Mouse (Mus musculus) heart, embryonic 10.5 days (tissue): ENCODE data around the gene Il1rl2. TPM values are rescaled to one million over a fixed set of nuclear protein-coding genes. Genes with fewer than 3 reads are reported as not detected.

Experiments
- DNase-seq: peaks from one replicate; pipeline ENCODE4 v3.0.0-alpha.2; 2017; ENCODE audit warnings: low spot score
- H3K27ac ChIP-seq: fragments of 300-500 bp; sonication (generic); 2 replicates; pipeline ENCODE4 v1.5.1; 2016; ENCODE audit warnings: mild to moderate bottlenecking
- H3K27me3 ChIP-seq: fragments of 300-500 bp; sonication (generic); 2 replicates; pipeline ENCODE4 v1.6.1; 2016; ENCODE audit warnings: mild to moderate bottlenecking; ENCODE audit not compliant: poor library complexity, insufficient read depth, severe bottlenecking
- H3K36me3 ChIP-seq: fragments of 300-500 bp; sonication (generic); 2 replicates; pipeline ENCODE4 v1.6.1; 2016; ENCODE audit warnings: mild to moderate bottlenecking, moderate library complexity
- H3K4me1 ChIP-seq: fragments of 300-500 bp; sonication (generic); 2 replicates; pipeline ENCODE4 v1.6.1; 2016; ENCODE audit warnings: mild to moderate bottlenecking
- H3K4me3 ChIP-seq: fragments of 300-500 bp; sonication (generic); 2 replicates; pipeline ENCODE4 v1.5.1; 2016; ENCODE audit warnings: mild to moderate bottlenecking, moderate library complexity
- H3K9me3 ChIP-seq: fragments of 300-500 bp; sonication (generic); 2 replicates; pipeline ENCODE4 v1.6.1; 2016; ENCODE audit warnings: mild to moderate bottlenecking, moderate library complexity
- WGBS: fragments of 180-500 bp; shearing (Covaris S2); methylation state at CpG from one replicate; pipeline ENCODE4 v1.1.7; 2016; 5-methylcytosine and 5-hydroxymethylcytosine counted together
- polyA plus RNA-seq: library from polyadenylated mRNA; unstranded; fragments of >200 nt; fragmentation: Nextera tagmentation; extraction: Ambion mirVana; gene quantifications from 2 replicates; pipeline ENCODE4 v1.2.1, GENCODE M21; 2016

Gene Il1rl2
- polyA plus RNA-seq = 1.8 and 2.3 TPM in 2 replicates

DNA sequence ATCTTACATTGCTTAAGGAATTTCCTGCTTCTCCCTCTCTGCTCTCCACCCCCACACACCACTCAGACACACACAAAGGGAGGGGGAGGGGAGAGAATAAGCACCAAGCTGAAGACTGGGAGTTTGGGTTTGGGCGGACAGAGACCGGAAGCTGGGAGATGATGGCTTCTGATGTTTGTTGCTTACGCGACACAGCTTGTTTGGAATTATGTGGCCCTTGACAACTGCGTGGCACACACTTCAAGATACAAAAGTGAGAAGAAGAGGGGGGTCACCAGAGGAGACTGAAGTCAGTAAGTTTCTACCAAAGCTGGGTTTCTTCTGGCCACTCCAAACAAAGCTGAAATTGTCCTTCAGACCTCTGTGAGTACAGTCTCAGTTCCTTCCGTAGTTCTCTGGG, at the start of gene Il1rl2:
Gene Il1rl2, plus strand, starts transcription at position 154 of the 400 bp plus-strand sequence.
- no peak for DNase-seq
- Histone ChIP-seq H3K27ac (peak within 1 kb of the TSS; percentile 36; the same call in 1 of the 2 replicates), H3K4me1 (peaks cover 17% of the 10 kb centered on the region), H3K4me3 (peak within 1 kb of the TSS; percentile 55), H3K9me3 (no peaks in the 10 kb centered on the region), H3K36me3 (no peaks in the 10 kb centered on the region), H3K27me3 (peaks cover 37% of the 10 kb centered on the region)
- WGBS = 33% methylated on average over 6 of the region's 6 CpGs

DNA sequence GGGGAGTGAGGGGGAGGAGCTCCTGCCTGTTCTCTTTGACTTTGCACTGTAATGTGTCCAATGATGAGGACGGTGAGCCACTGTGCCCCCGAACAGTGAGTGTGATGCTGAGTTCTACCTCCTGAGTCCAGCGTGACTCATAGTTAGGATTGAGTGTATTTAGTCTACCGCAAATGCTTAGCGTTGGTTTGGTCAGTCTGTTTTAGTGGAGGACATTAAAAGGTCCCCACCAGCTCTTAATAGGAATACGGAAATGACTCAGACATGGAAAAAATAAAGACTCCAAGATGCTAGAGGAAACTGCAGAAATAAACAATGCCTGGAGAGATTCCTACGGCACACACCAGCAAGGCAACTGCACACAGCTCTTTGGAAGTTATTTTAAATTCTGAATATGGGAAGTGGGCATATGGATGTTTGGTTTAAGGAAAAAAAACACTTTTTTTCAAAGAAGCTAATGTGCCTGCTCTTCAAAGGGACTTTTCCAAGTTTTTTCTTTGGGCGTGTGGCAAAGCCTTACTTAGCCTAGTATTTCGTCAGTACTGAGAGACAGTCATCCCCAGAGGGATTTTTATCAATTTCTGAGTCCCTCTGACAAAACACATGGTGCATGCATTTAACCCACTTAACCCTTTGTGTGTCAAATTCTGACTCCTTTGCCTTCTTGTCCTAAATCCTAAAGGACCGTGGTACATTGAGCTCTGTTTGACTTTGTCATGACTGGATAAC, 49.0 kb upstream of the Il1rl2 start:
- Histone ChIP-seq H3K36me3 (no peaks in the 10 kb centered on the region), H3K9me3 (no peaks in the 10 kb centered on the region), H3K4me1 (0 out of 2 replicates have a peak, but pooled peaks cover 3% of the 10 kb centered on the region), H3K27ac (no peak overlapping the region), H3K4me3 (no peak overlapping the region), H3K27me3 (no peaks in the 10 kb centered on the region)
- 68% methylated on average over 10 of the region's 10 CpGs for WGBS
- no peak for DNase-seq

DNA sequence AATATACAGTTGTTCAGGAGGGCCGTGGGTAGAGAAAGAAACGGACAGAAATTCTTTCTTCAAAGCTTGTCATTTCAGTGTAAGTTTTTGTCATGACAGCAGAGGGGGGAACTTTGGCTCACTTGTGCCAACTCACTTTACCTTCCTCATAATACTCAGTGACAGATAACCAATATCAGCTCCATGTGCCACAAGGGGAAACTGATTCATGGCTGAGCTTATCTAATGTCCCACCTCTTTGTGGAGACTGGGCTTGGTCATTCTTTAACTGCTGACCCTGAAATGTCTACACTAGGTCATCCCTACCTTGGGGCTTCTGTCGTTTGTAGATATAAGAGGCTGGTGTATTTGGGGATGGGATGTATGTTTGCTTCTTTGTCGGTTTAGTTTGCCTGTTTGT, 46.5 kb upstream of the Il1rl2 start:
- no peak for DNase-seq
- 0 out of 2 replicates have a peak, but pooled peaks cover 3% of the 10 kb centered on the region for H3K4me1 ChIP-seq
- H3K4me3 ChIP-seq = no peak overlapping the region
- 84% methylated on average over 4 of the region's 4 CpGs for WGBS
- H3K9me3 ChIP-seq = no peaks in the 10 kb centered on the region
- no peaks in the 10 kb centered on the region for H3K27me3 ChIP-seq
- peaks cover 3% of the 10 kb centered on the region; the same call in 1 of the 2 replicates for H3K36me3 ChIP-seq
- no peak overlapping the region for H3K27ac ChIP-seq

DNA sequence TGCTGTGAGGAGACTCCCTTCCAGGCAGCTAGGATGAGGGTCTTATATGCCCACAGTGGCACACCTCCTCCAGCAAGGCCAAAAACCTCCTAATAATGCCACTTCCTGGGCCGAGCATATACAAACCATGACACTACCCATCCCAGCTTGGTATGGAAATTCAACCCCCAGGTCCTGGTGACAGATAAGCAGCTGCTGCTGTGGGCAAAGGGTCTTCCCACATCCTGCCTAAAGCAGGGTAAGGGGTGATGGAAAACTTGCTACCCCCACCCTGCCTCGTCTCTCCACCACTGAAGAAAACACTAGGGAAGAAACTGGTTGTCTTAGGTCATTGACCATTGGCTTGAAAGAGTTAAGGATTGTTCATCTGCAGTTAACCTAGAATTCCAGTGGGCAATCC, 45.7 kb upstream of the Il1rl2 start:
- H3K4me1 ChIP-seq = 0 out of 2 replicates have a peak, but pooled peaks cover 4% of the 10 kb centered on the region
- H3K4me3 ChIP-seq = no peak overlapping the region
- H3K9me3 ChIP-seq = no peaks in the 10 kb centered on the region
- no peaks in the 10 kb centered on the region for H3K27me3 ChIP-seq
- peaks cover 3% of the 10 kb centered on the region; the same call in 1 of the 2 replicates for H3K36me3 ChIP-seq
- no peak for DNase-seq
- H3K27ac ChIP-seq = no peak overlapping the region
- WGBS = 60% methylated on average over 2 of the region's 2 CpGs

DNA sequence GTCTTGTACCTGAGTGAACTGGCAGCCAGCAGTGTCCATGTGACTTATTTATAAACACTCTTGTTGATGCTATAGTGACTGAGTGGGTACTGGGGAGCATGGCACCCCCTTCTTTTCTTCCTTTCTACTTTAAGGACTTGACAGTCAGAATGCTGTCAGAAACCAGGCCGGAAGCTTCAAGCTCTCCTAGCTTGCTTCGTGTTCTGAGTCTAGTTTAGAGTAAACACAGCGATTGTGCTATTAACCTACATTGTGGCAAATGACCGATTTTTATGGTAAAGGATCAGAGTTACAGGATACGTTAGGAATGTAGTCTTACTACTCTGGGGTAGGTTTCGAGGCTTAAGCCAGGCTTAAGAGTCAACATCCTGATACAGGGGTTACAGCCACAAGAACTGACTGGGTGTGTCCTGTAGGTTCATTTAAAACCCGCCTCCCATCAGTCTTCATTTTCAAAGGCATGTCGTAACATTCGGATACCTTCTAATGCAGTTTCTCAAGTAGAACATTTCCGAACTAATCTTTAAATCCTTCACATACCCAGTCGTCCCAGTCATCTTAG, 45.1 kb upstream of the Il1rl2 start:
- no peaks in the 10 kb centered on the region for H3K9me3 ChIP-seq
- H3K4me1 ChIP-seq = peaks cover 8% of the 10 kb centered on the region; the same call in 1 of the 2 replicates
- DNase-seq = no peak
- H3K27me3 ChIP-seq = no peaks in the 10 kb centered on the region
- no peak overlapping the region for H3K4me3 ChIP-seq
- H3K27ac ChIP-seq = no peak overlapping the region
- peaks cover 3% of the 10 kb centered on the region; the same call in 1 of the 2 replicates for H3K36me3 ChIP-seq
- 85% methylated on average over 11 of the region's 11 CpGs for WGBS

DNA sequence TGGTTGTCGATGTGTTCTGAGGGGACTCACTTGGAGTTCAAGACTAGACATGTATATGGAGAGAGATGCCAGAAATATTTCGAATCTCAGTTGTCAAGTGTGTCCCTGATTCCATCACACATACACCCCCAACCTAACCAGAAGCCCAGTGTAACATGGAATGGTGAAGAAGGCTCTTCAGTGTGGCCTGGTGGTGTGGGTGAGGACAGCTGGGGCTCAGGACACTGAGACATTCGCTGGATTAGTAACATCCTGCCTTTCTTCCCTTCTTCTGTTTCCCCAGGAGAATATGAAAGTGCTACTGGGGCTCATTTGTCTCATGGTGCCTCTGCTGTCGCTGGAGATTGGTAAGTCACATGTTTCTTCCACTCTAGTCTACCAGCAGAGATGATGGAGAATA, 42.5 kb upstream of the Il1rl2 start:
- Histone ChIP-seq H3K27ac (no peak overlapping the region), H3K36me3 (peaks cover 3% of the 10 kb centered on the region; the same call in 1 of the 2 replicates), H3K27me3 (no peaks in the 10 kb centered on the region), H3K4me3 (no peak overlapping the region), H3K9me3 (no peaks in the 10 kb centered on the region), H3K4me1 (peaks cover 6% of the 10 kb centered on the region; the same call in 1 of the 2 replicates)
- 81% methylated on average over 4 of the region's 4 CpGs for WGBS
- DNase-seq = no peak

DNA sequence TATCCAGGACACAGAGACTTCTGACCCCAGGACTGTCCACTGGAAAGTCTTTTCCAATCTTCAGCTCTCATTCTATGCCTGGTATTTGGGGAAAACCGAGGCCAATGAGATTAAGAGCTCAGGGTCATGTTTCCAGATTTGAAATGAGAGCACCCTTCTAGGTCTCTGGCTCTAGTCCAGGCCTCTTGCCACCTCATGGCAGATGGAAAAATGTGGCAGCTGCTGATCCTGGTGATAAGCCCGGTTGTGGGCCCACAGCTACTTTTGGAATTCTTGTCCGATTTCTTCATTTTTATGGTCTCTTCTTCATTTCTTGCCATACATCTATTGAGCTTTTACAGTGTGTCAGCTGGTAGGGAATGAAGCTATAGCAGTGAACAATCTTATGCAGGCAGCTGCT, 42.0 kb upstream of the Il1rl2 start:
- Histone ChIP-seq H3K27ac (no peak overlapping the region), H3K27me3 (no peaks in the 10 kb centered on the region), H3K36me3 (peaks cover 3% of the 10 kb centered on the region; the same call in 1 of the 2 replicates), H3K4me3 (no peak overlapping the region), H3K9me3 (no peaks in the 10 kb centered on the region), H3K4me1 (peaks cover 6% of the 10 kb centered on the region; the same call in 1 of the 2 replicates)
- no peak for DNase-seq
- WGBS = 77% methylated on average over 3 of the region's 3 CpGs

DNA sequence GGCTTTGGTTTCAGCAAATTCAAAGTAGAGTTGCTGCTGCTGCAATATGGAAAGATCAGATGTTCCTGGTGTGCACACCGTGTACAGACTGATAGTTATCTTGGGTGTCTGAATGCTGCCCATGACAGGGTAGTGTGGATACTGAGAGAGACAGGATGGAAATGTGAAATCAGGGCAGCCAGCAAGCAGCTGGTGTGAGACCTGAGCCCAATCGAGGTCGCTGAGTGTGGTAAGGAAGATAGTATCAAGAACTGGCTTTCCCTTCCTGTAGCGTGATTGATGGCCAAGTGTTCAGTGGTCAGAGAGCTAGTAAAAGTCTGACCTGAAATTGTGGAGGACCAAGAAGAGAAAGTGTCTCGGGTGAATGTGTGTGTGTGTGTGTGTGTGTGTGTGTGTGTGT, 40.4 kb upstream of the Il1rl2 start:
- Histone ChIP-seq H3K27ac (peak overlapping the region; percentile 16; the same call in 1 of the 2 replicates), H3K4me1 (peaks cover 6% of the 10 kb centered on the region; the same call in 1 of the 2 replicates), H3K36me3 (peaks cover 3% of the 10 kb centered on the region; the same call in 1 of the 2 replicates), H3K9me3 (no peaks in the 10 kb centered on the region), H3K27me3 (no peaks in the 10 kb centered on the region), H3K4me3 (no peak overlapping the region)
- no peak for DNase-seq
- 54% methylated on average over 5 of the region's 5 CpGs for WGBS

DNA sequence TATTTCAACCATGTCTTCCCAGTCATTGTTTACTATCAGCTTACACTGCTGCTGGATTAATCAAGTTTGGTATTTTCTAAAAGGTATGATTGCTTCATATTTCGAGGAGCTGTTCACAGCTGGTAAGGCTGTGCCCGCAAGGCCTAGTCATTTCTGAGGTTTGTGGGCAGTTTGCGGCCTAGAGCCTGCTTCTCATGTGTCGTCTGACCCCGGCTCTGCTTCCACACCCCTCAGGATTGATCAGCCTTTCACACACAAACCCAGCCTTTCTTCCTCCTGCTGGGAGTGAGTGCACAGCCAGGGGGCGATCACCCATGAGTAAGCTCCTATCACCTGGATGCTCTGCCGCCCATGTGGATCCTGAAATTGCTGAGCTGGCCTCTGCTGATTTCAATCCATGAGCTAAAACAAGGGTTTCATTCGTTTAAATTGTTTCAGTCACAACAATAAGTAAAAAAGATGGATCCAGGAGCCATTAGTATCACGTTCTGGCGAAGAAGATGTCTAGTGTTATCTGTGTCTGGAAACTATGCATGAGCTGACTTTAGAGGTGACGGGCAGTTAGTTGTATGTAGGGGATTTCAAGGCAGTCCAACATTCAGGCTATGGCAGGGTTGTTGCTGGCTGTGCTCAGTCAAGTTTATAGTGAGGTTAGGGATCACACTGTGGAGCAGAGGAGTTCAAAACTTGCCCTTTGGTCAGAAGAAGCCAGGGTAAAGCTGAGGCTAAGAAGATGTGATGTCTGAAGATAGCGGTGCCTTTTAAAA, 33.7 kb upstream of the Il1rl2 start:
- Histone ChIP-seq H3K27ac (no peak overlapping the region), H3K36me3 (no peaks in the 10 kb centered on the region), H3K9me3 (no peaks in the 10 kb centered on the region), H3K4me1 (no peaks in the 10 kb centered on the region), H3K27me3 (no peaks in the 10 kb centered on the region), H3K4me3 (no peak overlapping the region)
- no peak for DNase-seq
- WGBS = 72% methylated on average over 12 of the region's 12 CpGs

DNA sequence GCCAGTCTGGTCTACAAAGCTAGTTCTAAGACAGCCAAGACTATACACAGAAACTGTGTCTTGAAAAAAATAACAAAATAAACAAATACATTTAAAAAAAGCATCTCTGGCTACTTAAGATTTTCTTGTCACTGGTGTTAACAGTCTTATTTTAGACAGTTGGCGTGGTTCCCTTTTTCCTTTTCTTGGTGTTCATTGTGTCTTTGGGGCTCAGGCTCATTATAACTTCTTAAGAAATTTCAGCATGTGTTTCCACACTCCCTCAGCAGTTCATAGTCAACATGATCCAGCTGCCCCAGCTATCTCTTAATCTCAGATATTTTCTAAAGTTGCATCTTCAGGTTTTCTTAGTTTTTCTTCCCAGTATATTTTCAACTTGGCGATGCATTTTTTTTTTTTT, 32.2 kb upstream of the Il1rl2 start:
- Histone ChIP-seq H3K27me3 (no peaks in the 10 kb centered on the region), H3K4me3 (no peak overlapping the region), H3K4me1 (no peaks in the 10 kb centered on the region), H3K9me3 (no peaks in the 10 kb centered on the region), H3K27ac (no peak overlapping the region), H3K36me3 (no peaks in the 10 kb centered on the region)
- DNase-seq = no peak
- WGBS = 93% methylated on average over 2 of the region's 2 CpGs

DNA sequence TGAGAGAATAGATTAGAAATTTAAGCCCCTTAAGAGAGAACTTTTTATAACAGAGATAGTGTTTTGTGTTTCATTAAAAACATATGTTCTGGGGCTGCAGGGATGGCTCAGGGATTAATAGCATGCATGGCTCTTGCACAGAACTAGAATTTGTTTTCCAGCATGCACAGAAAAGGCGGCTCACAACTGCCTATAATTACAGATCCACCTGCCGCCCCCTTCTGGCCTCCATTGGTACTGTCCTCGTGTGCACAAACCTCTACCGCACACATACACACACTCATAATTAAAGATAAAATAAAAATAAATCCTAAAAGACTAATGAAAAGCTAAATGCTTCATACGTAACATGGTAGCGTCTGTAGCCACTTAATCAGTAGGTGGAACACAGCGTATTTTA, 30.5 kb upstream of the Il1rl2 start:
- no peaks in the 10 kb centered on the region for H3K9me3 ChIP-seq
- H3K36me3 ChIP-seq = no peaks in the 10 kb centered on the region
- no peak overlapping the region for H3K27ac ChIP-seq
- H3K4me1 ChIP-seq = no peaks in the 10 kb centered on the region
- WGBS = 92% methylated on average over 7 of the region's 7 CpGs
- DNase-seq = no peak
- no peak overlapping the region for H3K4me3 ChIP-seq
- no peaks in the 10 kb centered on the region for H3K27me3 ChIP-seq

DNA sequence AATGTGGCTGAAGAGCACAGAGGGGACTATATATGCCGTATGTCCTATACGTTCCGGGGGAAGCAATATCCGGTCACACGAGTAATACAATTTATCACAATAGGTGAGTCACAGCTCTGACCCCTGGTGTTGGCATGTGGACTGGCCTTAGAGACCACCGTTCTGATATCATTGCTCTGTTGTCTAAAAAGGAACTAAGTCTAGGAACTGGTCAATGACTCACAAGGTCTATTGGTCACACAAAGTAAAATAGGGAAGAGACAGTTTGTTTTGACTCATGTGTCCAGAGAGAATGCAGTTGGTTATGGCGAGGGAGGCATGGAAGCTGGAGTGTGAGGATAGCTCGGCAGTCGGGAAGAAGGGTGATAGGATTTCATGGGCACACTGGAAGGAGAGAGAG, 29.6 kb upstream of the Il1rl2 start:
- no peak overlapping the region for H3K4me3 ChIP-seq
- WGBS = 82% methylated on average over 9 of the region's 9 CpGs
- H3K27ac ChIP-seq = no peak overlapping the region
- no peaks in the 10 kb centered on the region for H3K27me3 ChIP-seq
- no peaks in the 10 kb centered on the region for H3K4me1 ChIP-seq
- no peaks in the 10 kb centered on the region for H3K9me3 ChIP-seq
- H3K36me3 ChIP-seq = peaks cover 4% of the 10 kb centered on the region; the same call in 1 of the 2 replicates
- no peak for DNase-seq

DNA sequence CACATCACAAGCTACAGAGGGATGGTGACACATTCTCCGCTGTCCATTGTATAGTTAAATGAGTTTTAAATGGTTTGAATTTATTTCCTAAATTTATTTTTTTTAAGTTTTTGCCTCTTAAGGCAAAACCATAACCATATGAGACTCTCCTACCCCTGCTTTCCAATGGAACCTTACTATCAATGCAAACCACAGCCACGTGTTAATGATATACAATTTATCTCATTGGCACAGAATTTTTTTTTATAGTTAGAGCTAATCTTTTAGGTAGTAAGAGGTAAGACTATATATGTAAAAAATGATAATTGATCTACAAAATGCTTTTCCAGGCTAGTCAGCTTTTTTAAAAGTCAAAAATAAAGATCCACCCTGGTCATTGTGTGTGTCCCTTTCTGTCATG, 26.4 kb upstream of the Il1rl2 start:
- Histone ChIP-seq H3K36me3 (peaks cover 4% of the 10 kb centered on the region; the same call in 1 of the 2 replicates), H3K9me3 (no peaks in the 10 kb centered on the region), H3K4me3 (no peak overlapping the region), H3K4me1 (no peaks in the 10 kb centered on the region), H3K27ac (no peak overlapping the region), H3K27me3 (no peaks in the 10 kb centered on the region)
- no peak for DNase-seq
- 86% methylated on average over 2 of the region's 2 CpGs for WGBS
